Mouse (Mus musculus) brown adipose tissue, adult 24 weeks (tissue): ENCODE measurements at regions not wholly inside any gene's neighbourhood (a gene's known extent, or its start where the extent isn't known, plus 50 kb on each side); places are given as distances from the start of the nearest gene placed in this dataset.

ENCODE experiments used
- H3K27ac ChIP-seq: fragments of 200-500 bp; replicated peaks from 2 replicates; pipeline ENCODE4 v1.5.1; 2012; ENCODE audit warnings: low read depth, mild to moderate bottlenecking, low read length
- H3K4me1 ChIP-seq: fragments of 200-500 bp; 2 replicates; pipeline ENCODE4 v1.6.1; 2012; ENCODE audit warnings: low read length, mixed read lengths; ENCODE audit not compliant: control insufficient read depth, insufficient read depth, insufficient read length
- H3K4me3 ChIP-seq: fragments of 200-500 bp; 2 replicates; pipeline ENCODE4 v1.5.1; 2012; ENCODE audit warnings: low read depth, mild to moderate bottlenecking, low read length, moderate library complexity; ENCODE audit not compliant: insufficient read depth

DNA sequence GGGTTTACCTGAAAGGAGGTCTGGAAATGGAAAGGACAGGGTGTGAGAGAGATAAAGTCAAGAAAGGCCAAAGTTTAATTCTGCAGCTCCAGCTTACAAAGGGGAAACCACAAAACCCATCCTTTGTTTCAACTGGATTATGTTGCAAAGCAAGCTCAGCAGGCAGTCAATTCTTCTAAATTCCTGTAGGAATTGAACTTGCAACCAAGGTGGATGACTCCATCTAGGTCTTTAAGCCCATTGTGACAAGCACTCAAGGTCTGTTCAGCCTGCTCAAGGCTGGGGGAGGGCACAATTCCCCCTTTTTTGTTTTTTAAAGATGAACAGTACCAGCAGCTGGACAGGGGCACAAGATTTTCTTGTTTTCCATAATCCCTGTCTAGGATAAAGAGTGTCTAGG is 200.0 kb upstream of the Ttc29 start:
- no peaks in the 10 kb centered on the region for H3K4me1 ChIP-seq
- no peak overlapping the region for H3K27ac ChIP-seq
- no peak overlapping the region for H3K4me3 ChIP-seq

- H3K4me3 ChIP-seq: no peak overlapping the region
Observed at GRCm38 (mm10) chr8:78018430-78019180, 194.5 kb upstream of the Ttc29 start.

GRCm38 (mm10) chr8:78021473-78021872 is 191.6 kb upstream of the Ttc29 start:
- no peak overlapping the region for H3K27ac ChIP-seq
- no peaks in the 10 kb centered on the region; the same call in 1 of the 2 replicates for H3K4me1 ChIP-seq
- H3K4me3 ChIP-seq: no peak overlapping the region

More at GRCm38 (mm10) chr8:78018430-78019180, 194.5 kb upstream of the Ttc29 start:
- Histone ChIP-seq H3K27ac (no peak overlapping the region), H3K4me1 (no peaks in the 10 kb centered on the region; the same call in 1 of the 2 replicates)

DNA sequence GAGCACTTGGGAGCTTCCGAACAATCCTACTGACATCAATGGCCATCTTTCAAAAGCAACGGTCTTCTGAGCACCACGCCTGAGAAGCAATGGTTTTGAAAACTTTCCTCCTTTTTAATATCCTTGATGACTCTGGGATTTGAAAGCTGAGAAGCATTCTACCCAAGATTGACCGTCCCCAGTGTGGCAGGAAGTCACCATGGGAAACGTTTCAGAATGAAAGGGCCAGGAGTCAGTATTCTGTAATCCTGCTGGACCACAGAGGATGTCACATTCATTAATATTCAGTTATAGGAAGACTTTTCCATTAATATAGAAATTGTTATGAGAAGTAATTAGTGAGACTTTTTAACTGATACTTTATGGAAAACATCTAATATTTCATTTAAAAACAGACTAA is 190.1 kb upstream of the Ttc29 start:
- Histone ChIP-seq H3K4me1 (no peaks in the 10 kb centered on the region; the same call in 1 of the 2 replicates), H3K4me3 (no peak overlapping the region), H3K27ac (peak overlapping the region; percentile 33)

- Histone ChIP-seq H3K4me1 (no peaks in the 10 kb centered on the region; the same call in 1 of the 2 replicates), H3K27ac (no peak overlapping the region), H3K4me3 (no peak overlapping the region)
Observed at GRCm38 (mm10) chr8:78023467-78023866, 189.6 kb upstream of the Ttc29 start.

DNA sequence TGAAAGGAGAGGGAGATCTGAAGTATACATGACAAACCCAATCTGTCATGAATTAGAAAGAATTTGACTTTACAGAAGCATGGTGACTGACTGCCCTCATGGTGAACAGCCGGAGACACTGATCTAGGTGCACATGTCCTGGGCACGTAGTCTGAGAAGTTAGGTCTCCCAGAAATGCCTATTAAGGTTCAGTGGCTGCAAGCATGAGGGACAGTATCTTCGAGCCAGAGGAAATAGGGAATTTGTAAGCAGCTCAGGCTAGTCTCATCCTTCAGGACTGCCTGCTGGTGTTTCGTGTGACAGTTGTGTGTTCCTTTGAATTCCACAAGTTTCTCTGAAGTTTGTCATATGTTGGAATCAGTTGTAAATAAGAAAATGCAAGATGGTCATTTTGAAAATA is 189.2 kb upstream of the Ttc29 start:
- no peaks in the 10 kb centered on the region; the same call in 1 of the 2 replicates for H3K4me1 ChIP-seq
- no peak overlapping the region for H3K4me3 ChIP-seq
- no peak overlapping the region for H3K27ac ChIP-seq

GRCm38 (mm10) chr8:78024964-78025363 is 188.1 kb upstream of the Ttc29 start:
- Histone ChIP-seq H3K4me1 (no peaks in the 10 kb centered on the region; the same call in 1 of the 2 replicates), H3K27ac (peak overlapping the region; percentile 45), H3K4me3 (no peak overlapping the region)

DNA sequence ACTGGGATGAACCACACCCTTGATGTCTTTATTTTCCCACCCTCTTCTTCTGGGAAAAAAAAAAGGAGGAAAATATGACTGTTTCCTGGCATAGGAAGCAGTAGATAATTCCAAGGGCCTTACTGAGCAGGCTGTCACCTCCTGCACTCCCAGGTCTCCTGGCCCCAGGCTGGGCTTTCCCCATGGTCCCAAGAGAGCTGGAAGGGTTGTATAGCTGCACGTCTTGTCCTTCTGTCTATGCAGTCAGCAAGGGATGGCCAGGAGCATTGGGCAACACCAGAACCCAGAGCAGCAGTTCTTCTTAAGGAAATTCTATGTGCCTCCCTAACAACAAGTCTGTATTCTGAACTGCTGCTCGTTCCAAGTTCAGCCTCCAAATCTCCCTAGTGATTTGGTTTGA is 185.7 kb upstream of the Ttc29 start:
- Histone ChIP-seq H3K27ac (no peak overlapping the region), H3K4me3 (no peak overlapping the region), H3K4me1 (no peaks in the 10 kb centered on the region; the same call in 1 of the 2 replicates)

DNA sequence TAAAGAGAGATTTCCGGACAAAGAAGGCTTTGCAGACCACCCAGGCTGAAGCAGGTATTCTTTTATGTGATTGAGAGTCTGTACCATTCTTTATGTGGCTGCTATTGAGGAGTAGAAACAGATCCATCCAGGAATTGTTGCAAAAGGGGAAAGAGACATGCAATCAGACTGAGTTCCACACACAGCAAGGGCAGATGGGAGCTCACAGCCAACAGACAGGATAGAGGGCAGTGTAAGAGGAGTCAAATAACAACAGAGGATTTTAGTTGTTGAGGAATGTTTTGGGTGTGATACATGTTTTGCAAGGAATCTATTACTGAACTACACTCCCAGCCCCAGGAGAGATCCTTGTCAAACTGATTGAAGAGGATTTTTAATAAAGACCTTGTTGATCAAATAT is 184.2 kb upstream of the Ttc29 start:
- no peak overlapping the region for H3K27ac ChIP-seq

GRCm38 (mm10) chr8:78031811-78032210 is 181.3 kb upstream of the Ttc29 start:
- Histone ChIP-seq H3K4me3 (no peak overlapping the region), H3K4me1 (no peaks in the 10 kb centered on the region), H3K27ac (no peak overlapping the region)

More for the DNA sequence above, 184.2 kb upstream of the Ttc29 start:
- no peak overlapping the region for H3K4me3 ChIP-seq
- H3K4me1 ChIP-seq: no peaks in the 10 kb centered on the region

- H3K4me3 ChIP-seq: no peak overlapping the region
- no peaks in the 10 kb centered on the region for H3K4me1 ChIP-seq
- no peak overlapping the region for H3K27ac ChIP-seq
Observed at GRCm38 (mm10) chr8:78034687-78035086, 178.4 kb upstream of the Ttc29 start.

DNA sequence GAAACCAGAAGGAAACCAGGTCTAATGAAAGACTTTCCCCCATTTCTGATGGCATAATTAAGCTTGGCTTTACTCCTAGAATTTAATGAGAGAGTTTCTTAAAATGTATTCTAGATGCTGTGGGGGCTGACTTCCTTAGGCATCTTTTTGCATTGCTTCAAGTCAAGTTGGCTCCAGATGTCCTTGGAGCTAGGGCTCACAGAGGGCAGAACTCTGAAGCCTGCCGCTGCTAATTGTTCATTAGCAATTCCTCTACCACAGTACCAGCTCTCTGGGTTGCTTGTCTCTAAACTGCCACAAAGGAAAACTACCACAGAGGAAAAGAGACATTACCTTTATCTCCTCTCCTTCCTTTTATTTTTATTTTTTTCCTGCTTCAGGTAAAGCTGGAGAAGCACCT is 175.9 kb upstream of the Ttc29 start:
- H3K4me3 ChIP-seq: no peak overlapping the region
- H3K4me1 ChIP-seq: no peaks in the 10 kb centered on the region
- H3K27ac ChIP-seq: no peak overlapping the region

GRCm38 (mm10) chr8:78046691-78047090 is 166.4 kb upstream of the Ttc29 start:
- Histone ChIP-seq H3K27ac (no peak overlapping the region), H3K4me3 (no peak overlapping the region), H3K4me1 (no peaks in the 10 kb centered on the region)

GRCm38 (mm10) chr8:78050768-78051167 is 162.3 kb upstream of the Ttc29 start:
- H3K4me3 ChIP-seq: no peak overlapping the region
- no peaks in the 10 kb centered on the region for H3K4me1 ChIP-seq
- H3K27ac ChIP-seq: no peak overlapping the region

- no peak overlapping the region for H3K27ac ChIP-seq
- no peaks in the 10 kb centered on the region for H3K4me1 ChIP-seq
Observed at GRCm38 (mm10) chr8:78054435-78054834, 158.7 kb upstream of the Ttc29 start.

DNA sequence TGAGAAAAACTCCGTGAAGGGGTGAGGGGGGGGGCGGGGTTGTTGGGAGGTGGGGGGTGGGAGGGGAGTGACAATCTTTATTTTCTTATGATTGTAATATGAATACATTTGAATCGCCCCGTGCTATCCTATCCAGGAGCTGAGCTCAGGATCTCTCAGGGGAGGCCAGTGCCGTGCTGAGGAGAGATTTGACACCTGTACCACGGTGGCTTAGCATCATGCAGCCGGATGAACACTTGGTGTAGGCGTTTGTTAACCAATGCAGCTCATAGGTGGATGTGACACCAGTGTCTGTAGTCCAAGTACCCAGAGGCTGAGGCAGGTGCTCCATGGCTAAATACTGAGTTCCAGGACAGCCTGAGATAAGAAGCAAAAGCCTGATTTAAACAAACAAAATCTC is 158.2 kb upstream of the Ttc29 start:
- H3K4me1 ChIP-seq: no peaks in the 10 kb centered on the region
- H3K27ac ChIP-seq: no peak overlapping the region
- no peak overlapping the region for H3K4me3 ChIP-seq

More at GRCm38 (mm10) chr8:78054435-78054834, 158.7 kb upstream of the Ttc29 start:
- H3K4me3 ChIP-seq: no peak overlapping the region
